Mouse (Mus musculus): Measurements from ENCODE around the gene Dguok. TPM values are rescaled to one million over a fixed set of nuclear protein-coding genes. Genes with fewer than 3 reads are reported as not detected.

Gene Dguok
- total RNA-seq, 2 experiments from 2014 or later, result 28.3 to 31.8 TPM

DNA sequence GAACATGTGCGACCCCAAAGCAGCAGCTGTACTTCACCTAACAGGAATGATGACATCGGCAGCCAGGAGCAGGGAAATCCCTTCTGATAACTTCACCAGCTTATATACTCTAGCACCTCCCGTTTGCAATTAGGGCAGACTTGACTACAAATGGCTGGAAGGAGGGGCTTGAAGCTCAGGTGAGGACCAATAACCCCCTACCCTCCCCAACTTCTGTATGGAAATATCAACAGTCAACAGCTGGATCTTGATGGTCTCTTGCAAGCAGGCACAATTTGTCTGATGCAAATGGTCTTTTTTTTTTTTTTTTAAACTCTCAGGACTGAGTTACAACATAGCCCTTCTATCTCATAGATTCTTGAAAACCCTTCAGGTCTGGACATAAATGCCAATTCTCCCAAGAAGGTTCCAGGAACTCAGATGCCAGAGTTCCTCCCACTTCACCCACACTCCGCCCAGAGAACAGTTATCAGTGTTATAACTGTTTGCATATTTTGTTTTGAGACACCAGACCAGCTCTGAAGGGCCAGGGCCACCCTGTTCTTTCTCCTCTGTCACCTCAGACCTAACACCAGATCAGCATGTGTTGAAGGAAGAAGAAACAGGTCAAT lies 47.6 kb downstream of the Dguok start, which contains the start of gene Tet3:
TSS of gene Tet3 (minus strand) at position 51 of the 611 bp plus-strand sequence.
- DNase-seq, result no peak
- intact Hi-C loops (cut with DNase I), result loop anchor here (2.0 to 5.0 kb wide), 2 partner anchors 47 to 50 kb away; no protein-coding TSS in a partner anchor

- intact Hi-C loops (cut with DNase I), result loop anchor here (2.0 to 5.0 kb wide), 2 partner anchors 16 to 45 kb away; no protein-coding TSS in a partner anchor
- DNase-seq, result no peak
Observed at GRCm38 (mm10) chr6:83456984-83457810, 49.6 kb downstream of the Dguok start.

GRCm38 (mm10) chr6:83456131-83456983 lies 50.4 kb downstream of the Dguok start:
- intact Hi-C loops (cut with DNase I), result loop anchor here (2.0 to 5.0 kb wide), 2 partner anchors 16 to 44 kb away; no protein-coding TSS in a partner anchor
- peak; percentile 80 to 86 for DNase-seq

DNA sequence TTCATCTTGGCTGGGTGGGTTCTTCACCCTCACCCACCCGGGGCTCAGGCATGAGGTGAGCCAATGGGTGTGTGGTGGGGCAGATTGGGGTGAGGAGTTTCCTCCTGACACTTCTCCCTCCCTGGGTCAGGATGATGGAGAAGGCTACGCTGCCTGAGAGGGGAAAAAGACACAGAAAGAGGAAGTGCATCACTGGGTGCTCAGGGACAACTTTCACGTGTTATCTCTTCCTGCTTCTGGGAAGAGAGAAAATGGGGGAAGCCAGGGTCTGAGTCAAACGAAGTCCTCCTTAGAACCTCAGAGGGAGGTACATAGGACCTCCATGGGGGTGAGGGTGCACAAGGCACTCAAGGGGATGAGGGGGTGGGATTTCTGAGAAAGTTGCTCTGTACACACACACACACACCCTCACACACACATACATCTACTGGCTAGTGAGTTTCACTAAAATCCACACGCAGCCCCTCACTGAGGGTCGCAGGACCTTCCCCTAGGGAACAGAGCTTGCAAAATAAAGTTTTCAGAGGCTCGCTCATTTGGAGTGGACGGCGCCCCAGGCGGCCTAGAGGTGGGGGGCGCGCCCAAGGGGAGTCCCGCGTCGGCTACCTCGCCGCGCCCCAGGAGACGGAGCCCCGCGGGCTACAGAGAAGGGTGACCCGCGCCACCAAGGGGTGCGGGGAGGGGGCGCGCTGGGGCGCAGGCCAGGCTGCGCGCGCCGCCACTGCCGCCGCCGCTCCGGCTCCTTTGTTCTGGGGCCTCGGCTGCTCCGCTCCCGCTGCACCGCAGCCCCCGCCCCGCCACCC lies 51.2 kb downstream of the Dguok start:
- intact Hi-C loops (cut with DNase I), result loop anchor here (2.0 to 5.0 kb wide), 2 partner anchors 15 to 43 kb away; no protein-coding TSS in a partner anchor
- DNase-seq, result peak in 1 of 2 experiments; percentile 40

- intact Hi-C loops (cut with DNase I), result no loop called here
- no peak for DNase-seq
Observed at GRCm38 (mm10) chr6:83453706-83454105, 53.1 kb downstream of the Dguok start.

DNA sequence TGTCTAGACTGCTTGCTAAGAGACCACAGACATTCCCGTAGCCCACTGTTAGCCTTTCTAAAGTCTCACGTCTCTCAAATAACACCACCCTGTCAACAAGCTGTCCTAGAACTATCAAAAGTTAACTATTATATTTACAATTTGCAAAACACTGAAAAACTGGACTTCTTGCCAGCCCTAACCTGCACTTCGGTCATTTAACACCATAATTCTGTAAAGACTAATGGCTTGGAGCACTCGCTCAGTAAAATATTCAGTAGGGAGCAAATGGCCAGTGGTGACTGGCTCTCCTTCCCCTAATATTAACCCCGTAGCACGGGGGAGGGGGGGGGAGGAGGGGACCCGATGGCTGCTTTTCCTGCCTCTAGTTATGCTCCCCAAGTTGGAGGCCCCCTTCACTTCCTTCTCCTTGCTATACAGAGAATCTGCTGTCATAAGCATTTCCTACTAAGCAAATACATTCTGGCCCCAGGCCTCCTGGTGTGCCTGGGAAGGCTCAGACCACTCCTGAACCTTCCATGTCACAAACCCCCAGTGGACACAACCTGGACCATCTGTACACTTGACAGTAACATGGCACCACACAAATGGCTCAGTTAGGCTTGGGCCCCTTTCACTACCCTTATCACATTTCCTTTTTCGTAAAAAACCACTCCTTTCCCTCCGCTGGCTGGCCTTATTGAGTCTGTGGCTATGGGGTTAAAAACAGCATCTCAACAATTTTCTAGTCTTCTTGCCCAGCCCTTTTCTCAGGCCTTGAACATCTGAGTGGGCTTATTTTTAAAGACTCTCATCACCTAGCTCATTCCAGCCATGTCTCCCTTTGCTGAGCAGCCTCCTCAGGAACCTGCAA lies 56.1 kb downstream of the Dguok start:
- intact Hi-C loops (cut with DNase I), result no loop called here
- DNase-seq, result no peak

- no peak for DNase-seq
- intact Hi-C loops (cut with DNase I), result no loop called here
Observed at GRCm38 (mm10) chr6:83449440-83449839, 57.3 kb downstream of the Dguok start.

GRCm38 (mm10) chr6:83448911-83449310 lies 57.9 kb downstream of the Dguok start:
- intact Hi-C loops (cut with DNase I), result no loop called here
- no peak for DNase-seq

GRCm38 (mm10) chr6:83447031-83447430 lies 59.7 kb downstream of the Dguok start:
- DNase-seq, result no peak
- intact Hi-C loops (cut with DNase I), result no loop called here

DNA sequence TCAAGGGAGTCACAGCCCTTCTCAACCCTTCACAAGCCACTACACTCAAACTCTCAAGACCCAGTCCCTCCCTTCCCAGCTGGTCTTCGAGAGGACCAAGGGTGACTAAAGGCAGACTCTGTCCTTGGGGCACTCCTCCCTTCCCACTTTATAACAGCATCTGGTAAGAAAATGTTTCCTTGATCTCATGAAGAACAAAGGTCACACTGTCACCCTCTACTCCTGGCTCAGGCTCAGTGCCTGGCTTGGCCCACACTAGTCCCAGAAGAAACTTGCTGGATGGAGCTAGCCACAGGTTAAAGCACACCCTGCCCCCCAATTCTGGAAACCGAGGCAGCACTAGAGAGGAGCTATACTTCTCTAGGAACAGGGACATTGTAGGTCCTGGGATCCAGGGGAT lies 61.0 kb downstream of the Dguok start:
- DNase-seq, result no peak
- intact Hi-C loops (cut with DNase I), result no loop called here

- DNase-seq, result peak; percentile 76 to 83
- intact Hi-C loops (cut with DNase I), result loop anchor here (5.0 kb wide), 2 partner anchors 36 to 64 kb away; partner anchors contain the start of gene Dguok
Observed at GRCm38 (mm10) chr6:83443441-83444340, 63.1 kb downstream of the Dguok start.

DNA sequence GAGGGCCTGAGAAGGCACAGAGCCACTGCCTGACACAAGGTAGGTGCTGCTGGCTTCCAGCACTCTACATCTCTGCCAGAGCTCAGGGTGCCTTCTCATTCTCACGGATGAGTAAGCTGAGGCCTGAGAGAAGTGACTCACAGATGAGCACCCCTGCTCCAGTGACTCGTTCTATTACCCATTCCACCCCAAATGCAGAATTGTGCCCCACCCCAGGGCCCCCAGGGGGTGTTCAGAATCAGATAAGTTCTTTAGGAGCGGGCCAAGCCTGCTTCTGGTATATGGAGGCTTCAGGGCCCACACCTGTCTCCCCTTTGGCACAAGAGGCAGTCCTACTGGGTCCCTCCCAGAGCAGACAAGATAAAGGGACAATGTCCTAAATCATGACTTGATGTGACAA lies 64.1 kb downstream of the Dguok start:
- intact Hi-C loops (cut with DNase I), result loop anchor here (5.0 kb wide), 2 partner anchors 35 to 65 kb away; partner anchors contain the start of gene Dguok
- no peak for DNase-seq

GRCm38 (mm10) chr6:83441259-83442061 lies 65.3 kb downstream of the Dguok start:
- intact Hi-C loops (cut with DNase I), result loop anchor here (2.0 to 5.0 kb wide), 3 partner anchors 15 to 66 kb away; partner anchors contain the start of gene Dguok

DNA sequence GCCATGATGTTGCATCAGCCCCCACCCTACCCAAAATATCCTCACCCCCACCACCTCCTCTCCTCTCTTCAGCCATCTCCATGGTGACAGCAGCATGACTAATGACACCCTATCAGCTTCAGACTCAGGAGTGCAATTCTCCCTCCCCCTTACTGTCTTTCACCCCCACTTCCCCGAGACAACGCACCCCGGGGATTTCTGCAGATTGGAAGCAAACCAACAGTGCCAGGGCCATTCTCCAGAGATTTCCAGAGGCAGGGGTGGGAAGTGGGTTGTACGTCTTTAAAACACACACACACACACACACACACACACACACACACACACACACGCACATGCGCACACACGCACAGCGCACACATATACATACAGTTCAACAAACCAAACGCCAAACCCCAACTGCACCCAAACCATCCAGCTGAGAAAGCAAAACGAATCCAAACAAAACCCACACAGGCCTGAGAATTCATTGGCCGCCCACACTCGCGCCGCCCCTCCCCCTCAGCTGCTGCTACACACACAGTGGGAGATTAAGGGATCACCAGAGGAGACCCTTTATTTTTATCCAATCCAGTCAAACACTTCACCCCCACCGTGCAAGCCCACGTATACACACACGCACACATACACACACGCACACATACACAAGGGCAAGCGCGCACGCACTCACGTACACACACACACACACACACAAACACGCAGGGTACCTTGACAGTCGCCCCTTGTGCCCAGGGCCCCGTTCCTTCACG lies 66.1 kb downstream of the Dguok start:
- intact Hi-C loops (cut with DNase I), result loop anchor here (2.0 to 5.0 kb wide), 3 partner anchors 16 to 67 kb away; partner anchors contain the start of gene Dguok
- DNase-seq, result peak; percentile 74 to 78

More at GRCm38 (mm10) chr6:83441259-83442061, 65.3 kb downstream of the Dguok start:
- peak; percentile 94 to 95 for DNase-seq

DNA sequence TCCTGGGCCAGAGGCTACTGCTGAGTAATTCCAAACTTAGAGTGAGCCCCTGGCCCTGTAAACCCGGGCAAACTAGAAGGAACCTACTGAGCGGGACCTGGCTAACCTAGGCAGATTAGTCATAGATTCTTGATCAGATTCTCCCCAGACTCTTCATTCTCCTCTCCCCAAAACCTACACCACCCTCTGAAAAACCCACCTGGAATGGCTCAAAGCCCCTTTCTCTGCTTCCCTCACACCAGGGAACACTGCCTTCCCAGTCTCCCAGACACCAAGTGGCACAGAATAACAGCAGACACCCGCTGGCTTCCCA lies 66.6 kb downstream of the Dguok start:
- intact Hi-C loops (cut with DNase I), result loop anchor here (2.0 to 5.0 kb wide), 3 partner anchors 17 to 67 kb away; partner anchors contain the start of gene Dguok
- no peak for DNase-seq

DNA sequence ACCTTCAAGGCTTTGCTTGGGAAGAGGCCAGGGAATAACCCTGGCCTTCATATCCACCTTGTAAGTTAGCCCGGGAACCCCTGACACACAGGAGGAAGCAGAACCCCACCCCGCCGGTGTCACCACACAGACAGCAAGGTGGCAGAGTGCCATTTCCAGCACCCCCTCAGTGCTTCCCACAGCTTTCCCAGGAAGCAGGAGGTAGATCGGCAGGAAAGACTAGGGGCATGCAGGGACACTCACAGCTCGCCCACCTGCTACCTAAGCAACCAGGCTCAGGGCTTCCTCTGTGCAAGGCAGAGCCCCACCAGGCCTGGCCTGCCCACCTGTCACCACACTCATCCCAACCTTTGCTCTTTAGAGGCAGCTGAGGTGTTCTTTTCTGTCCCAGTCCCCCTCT lies 67.0 kb downstream of the Dguok start:
- intact Hi-C loops (cut with DNase I), result loop anchor here (2.0 to 5.0 kb wide), 3 partner anchors 17 to 68 kb away; partner anchors contain the start of gene Dguok

More for the DNA sequence above, 67.0 kb downstream of the Dguok start:
- DNase-seq, result no peak

Data from heart, postnatal 14 days (tissue).